Mouse (Mus musculus) Patski (cell line): ENCODE results near the gene Ptprg. TPM values are rescaled to one million over a fixed set of nuclear protein-coding genes. Genes with fewer than 3 reads are reported as not detected.

Experiments used
- ATAC-seq: fragments of 100-300 bp; one replicate; pipeline ENCODE4 v1.8.0; 2021
- CTCF ChIA-PET: fragments of 350-600 bp; sonication (Branson Sonifier 250); formaldehyde crosslinking; loops from one replicate; lab custom pipeline; 2022; ENCODE audit warnings: inconsistent platforms; lab: Charles Lee
- POLR2A ChIA-PET: fragments of 350-600 bp; sonication (Branson Sonifier 250); formaldehyde crosslinking; loops from one replicate; lab custom pipeline; 2022; ENCODE audit warnings: antibody characterized with exemption, inconsistent platforms; lab: Charles Lee
- DNase-seq: peaks from one replicate; pipeline ENCODE4 v3.0.0-alpha.2; 2011; ENCODE audit warnings: low read depth, low spot score
- H3K27me3 ChIP-seq: fragments of 371-371 bp; one replicate; pipeline ENCODE4 v1.5.1; 2021
- CTCF ChIP-seq: fragments of 100-300 bp; IDR thresholded peaks from one replicate; pipeline ENCODE4 v1.5.1; 2021
- in situ Hi-C: fragments of 300-500 bp; cut with MboI; formaldehyde crosslinking; loops from 3 replicates; pipeline ENCODE4 v1.11.1; 2018; ENCODE audit warnings: low pct_unique_long_range_greater_than_20kb, mixed read lengths
- polyA plus RNA-seq: library from polyadenylated mRNA; unstranded; gene quantifications from one replicate; pipeline ENCODE4 v1.2.3, GENCODE M21; 2021

Gene Ptprg
- polyA plus RNA-seq, 1 experiment from 2014 or later: 40.1 TPM

DNA sequence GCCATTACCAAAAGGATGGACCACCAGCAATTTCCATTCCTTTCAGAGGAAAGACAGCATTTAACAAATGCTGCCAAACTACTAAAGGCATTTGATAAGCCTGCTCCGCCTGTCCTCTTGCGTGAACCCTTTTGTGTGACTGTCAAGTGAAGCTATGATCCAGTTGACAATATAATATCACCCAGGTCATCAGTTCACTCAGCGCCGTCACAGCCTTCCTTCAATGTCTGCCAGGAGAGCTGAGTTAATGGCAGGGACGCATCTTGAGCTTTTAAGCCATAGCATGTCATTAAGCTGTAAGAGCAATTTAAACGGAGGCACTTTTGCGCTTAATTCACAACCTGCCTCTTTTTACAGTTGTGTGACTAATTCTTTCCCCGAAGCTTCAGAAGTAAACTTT is 565.9 kb downstream of the Ptprg start:
- in situ Hi-C loops: no loop called here
- POLR2A ChIA-PET: interaction anchor here (0.7 kb wide), 1 partner anchor 496 kb away, joined by 3 read pairs; no protein-coding TSS in a partner anchor
- ATAC-seq (no peak), DNase-seq (no peak)
- no peaks in the 10 kb centered on the region for H3K27me3 ChIP-seq
- CTCF ChIA-PET: interaction anchor here (0.9 kb wide), 1 partner anchor 15 kb away, joined by 3 read pairs; no protein-coding TSS in a partner anchor
- no peak for TF ChIP-seq CTCF

DNA sequence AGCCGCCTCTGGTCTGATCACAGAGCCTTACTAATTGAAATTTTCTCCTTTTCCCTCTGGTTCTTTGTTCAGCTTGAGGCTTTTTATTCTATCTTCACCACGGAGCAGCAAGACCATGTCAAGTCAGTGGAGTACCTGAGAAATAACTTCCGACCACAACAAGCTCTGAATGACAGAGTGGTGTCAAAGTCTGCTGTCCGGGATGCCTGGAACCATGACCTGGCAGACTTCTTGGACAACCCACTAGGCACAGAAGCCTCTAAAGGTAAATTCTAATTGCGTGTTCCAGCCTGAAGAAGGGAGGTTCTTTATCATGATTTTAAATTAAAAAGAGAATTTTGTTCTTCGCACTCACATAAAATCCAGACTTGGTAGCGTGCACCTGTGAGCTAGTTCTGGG is 568.6 kb downstream of the Ptprg start:
- DNase-seq (no peak), ATAC-seq (no peak)
- in situ Hi-C loops: no loop called here
- H3K27me3 ChIP-seq: no peaks in the 10 kb centered on the region
- ChIA-PET CTCF (no interaction called here), POLR2A (no interaction called here)
- no peak for TF ChIP-seq CTCF

DNA sequence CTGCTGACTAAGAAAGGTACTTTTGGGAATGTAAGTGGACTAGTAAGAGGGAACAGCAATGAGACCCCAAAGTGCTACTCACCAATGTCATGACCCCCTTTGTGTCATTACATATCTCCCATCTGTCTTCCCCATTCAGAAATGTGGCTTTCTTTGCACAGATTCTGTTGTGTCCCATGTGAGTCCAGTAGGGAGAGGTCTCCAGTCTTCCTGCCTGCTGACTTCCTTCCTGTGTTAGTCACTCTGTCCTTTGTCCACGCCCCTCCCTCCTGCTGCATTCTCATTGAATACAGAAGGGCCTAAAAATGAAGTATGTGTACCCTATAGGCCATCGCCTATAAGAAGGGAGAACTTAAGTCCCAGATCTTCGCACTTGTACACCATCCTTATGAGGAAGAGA is 571.4 kb downstream of the Ptprg start:
- TF ChIP-seq CTCF: no peak
- no peaks in the 10 kb centered on the region for H3K27me3 ChIP-seq
- ChIA-PET CTCF (no interaction called here), POLR2A (no interaction called here)
- in situ Hi-C loops: loop anchor here (25.0 kb wide), 2 partner anchors 762 to 1337 kb away; partner anchors contain the start of gene Gm3839
- ATAC-seq (no peak), DNase-seq (no peak)

DNA sequence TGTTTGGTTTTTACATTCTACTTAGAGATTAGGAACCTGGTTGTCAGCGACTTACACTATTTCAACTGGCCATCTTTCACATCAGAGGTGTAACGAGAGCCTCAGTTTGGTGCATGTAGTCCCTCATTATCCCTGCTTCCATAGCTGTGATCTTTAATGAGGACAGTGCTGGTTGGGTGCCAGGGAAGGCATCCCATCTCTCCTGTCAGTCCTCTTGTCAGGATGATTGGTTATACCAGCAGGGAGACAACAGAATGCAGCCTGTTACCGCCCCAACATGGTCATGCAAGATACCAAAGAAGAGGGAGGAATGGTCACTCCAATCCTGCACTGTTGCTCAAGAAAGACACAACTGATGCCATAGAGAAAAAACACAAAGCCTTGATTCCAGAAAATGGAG is 574.6 kb downstream of the Ptprg start:
- H3K27me3 ChIP-seq: no peaks in the 10 kb centered on the region
- DNase-seq (no peak), ATAC-seq (no peak)
- CTCF ChIA-PET: no interaction called here
- TF ChIP-seq CTCF: no peak
- in situ Hi-C loops: loop anchor here (25.0 kb wide), 2 partner anchors 766 to 1341 kb away; partner anchors contain the start of gene Gm3839
- POLR2A ChIA-PET: no interaction called here

DNA sequence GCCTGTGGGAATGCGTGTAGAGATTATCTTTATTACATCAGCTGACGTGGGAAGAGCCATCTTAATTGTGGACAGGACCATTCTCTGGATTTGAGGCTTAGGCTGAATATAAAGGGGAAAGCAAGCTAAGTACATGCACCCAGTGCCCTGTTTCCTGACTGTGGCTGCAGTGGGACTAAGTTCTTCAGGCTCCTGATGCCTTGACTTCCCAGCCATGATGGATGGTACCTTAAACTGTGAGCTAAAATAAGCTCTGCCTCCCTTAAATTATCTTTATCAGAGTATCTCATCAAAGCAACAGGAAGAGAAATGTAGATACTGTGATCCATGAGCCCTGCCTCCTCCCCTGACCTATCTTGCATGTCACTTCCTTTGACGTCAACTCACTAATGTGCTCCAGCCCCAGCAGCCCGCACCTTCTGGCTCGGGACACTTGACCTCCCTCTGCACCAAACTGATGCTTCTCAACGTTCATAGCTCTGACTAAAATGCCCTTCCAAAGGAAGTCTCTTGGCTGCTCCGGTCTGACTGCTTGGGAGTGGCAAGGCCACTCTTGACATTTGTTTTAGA is 578.8 kb downstream of the Ptprg start:
- CTCF ChIA-PET: no interaction called here
- no peak for DNase-seq
- in situ Hi-C loops: loop anchor here (25.0 kb wide), 2 partner anchors 770 to 1345 kb away; partner anchors contain the start of gene Gm3839

DNA sequence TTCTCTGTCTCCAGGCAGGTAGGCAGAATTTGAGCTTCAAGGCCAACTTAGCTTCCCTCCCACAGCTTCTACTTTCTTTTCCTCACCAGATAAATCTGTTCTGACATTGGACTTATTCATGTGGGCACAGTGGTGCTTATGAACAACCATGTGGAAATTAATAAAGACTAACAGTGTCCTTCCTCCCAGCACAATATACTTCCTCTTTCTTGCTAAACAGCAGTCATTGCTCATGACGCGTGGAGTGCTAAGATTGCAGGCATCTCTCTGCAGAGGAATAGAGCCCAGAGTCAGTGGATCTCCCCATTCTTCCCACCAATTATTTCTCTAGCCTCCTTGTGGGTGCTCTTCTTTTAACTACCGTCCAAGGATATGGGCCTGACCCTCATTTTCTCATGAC is 579.8 kb downstream of the Ptprg start:
- DNase-seq (no peak), ATAC-seq (no peak)
- CTCF ChIA-PET: no interaction called here
- no peak for TF ChIP-seq CTCF
- no peaks in the 10 kb centered on the region for H3K27me3 ChIP-seq
- in situ Hi-C loops: loop anchor here (25.0 kb wide), 2 partner anchors 771 to 1346 kb away; partner anchors contain the start of gene Gm3839
- POLR2A ChIA-PET: no interaction called here

More for the DNA sequence above, 578.8 kb downstream of the Ptprg start:
- POLR2A ChIA-PET: interaction anchor here (0.6 kb wide), 1 partner anchor 316 kb away, joined by 3 read pairs; no protein-coding TSS in a partner anchor
- no peaks in the 10 kb centered on the region for H3K27me3 ChIP-seq
- no peak for TF ChIP-seq CTCF
- ATAC-seq: no peak

DNA sequence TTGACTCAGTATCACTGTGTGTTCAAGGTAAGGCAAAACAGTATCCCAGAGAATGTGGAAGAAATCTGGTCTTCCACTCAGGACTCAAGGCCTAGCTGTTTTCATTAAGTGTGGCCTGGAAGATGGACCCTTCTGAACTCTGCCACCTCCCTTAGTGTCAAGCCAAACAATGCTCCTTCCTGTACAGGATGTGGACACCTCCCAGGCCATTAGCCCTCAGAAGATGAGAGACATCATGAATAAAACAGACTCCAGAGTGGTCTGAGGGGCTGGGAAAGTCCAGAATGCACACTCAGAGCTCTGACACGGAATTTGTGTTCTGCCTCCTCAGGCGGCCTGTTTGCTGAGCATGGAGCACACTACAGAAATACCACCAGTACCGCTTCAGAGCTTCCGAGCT is 581.2 kb downstream of the Ptprg start:
- in situ Hi-C loops: loop anchor here (25.0 kb wide), 2 partner anchors 772 to 1347 kb away; partner anchors contain the start of gene Gm3839
- ATAC-seq (no peak), DNase-seq (no peak)
- no peaks in the 10 kb centered on the region for H3K27me3 ChIP-seq
- no peak for TF ChIP-seq CTCF
- ChIA-PET CTCF (interaction anchor here (0.9 kb wide), 1 partner anchor 12 kb away, joined by 3 read pairs; no protein-coding TSS in a partner anchor), POLR2A (no interaction called here)

DNA sequence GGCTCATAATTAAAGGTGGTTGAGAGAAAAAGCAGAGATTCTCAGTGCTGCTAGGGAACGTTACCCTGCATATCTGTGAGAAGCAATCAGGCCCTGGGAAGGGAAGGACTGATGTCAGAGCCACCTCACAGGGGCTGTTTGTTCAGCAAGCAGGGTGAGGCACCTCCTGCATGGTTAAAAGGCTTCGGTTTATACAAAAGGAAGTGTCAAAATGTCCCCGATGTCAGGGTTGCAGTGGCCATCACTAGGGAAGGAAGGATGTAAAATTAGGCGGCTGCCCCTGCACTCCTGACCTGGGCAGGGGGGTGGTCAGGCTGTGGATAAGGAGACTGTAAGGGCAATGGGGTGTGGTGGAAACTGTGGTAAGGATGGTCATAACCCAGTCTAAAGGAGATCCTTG is 583.2 kb downstream of the Ptprg start:
- no peaks in the 10 kb centered on the region for H3K27me3 ChIP-seq
- CTCF ChIA-PET: no interaction called here
- POLR2A ChIA-PET: no interaction called here
- ATAC-seq (no peak), DNase-seq (no peak)
- no peak for TF ChIP-seq CTCF
- in situ Hi-C loops: loop anchor here (5.0 to 25.0 kb wide), 3 partner anchors 579 to 1349 kb away; partner anchors contain the start of gene Gm3839

DNA sequence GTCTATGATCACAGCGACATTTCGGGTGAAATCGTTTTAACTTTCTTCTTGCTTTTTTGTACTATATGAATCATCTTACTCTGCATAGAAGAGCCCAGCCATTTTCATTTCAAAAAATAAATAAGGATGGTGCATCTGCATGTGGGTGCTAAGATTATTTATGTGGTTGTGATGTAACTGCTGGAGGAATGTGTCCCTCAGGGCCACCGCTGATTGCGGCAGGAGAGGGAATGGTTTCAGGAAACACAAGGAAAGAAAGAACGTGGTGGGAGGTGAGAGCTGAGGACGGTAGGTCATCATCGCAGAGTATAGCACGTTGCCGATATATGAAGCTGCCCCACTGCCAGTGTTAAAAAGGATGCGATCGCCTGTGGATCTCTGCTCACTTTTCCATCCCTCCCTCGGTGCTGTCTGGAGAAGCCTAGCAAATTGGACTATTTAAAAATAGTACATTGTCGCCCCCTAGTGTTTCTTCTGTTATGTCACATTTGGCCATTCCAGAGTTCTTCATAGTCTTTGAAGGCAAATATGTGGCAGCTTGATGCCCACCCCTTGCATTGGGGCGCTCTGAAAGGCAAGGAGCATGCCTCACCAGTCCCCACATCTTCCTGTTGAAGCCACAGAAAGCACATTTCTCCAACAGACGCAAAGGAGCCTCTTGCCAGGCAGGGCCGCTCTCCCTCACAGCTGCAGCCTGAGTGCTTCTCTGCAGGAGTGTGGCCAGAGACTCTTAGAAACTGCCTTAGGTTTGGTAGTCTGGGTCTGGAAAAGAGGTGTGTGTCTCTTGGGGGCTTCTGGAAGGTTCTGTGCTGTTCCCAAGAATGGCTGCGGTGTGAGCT is 586.5 kb downstream of the Ptprg start:
- in situ Hi-C loops: loop anchor here (5.0 to 25.0 kb wide), 3 partner anchors 583 to 1353 kb away; partner anchors contain the start of gene Gm3839
- CTCF ChIA-PET: interaction anchor here (0.6 to 1.0 kb wide), 3 partner anchors 11 to 1130 kb away, joined by 3 read pairs; no protein-coding TSS in a partner anchor
- ATAC-seq: peak; percentile 66

DNA sequence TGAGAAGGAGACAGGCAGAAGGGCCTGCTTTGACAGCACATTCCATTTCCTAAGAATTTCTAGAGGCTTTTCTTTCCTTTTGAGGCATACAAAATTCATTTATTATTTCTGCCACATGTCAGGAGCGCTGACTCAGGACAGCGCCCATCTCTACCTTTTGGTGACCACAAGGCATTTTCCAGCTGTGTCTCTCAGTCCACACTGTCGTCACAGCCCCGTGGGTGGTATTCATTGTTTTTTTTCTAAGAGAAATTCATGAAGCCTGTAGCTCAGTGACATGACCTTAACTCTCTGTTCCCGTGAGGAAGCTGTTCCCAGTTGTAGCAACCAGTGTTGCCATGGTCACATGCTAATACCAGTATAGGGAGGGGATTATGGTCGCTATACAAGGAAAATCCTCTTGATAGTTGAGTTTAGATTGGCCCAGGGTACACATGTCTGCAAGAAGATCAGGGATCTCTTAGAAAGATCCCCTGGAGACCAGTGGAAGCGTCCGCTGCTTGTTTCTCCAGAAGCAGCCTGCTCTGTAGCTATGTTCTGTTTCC is 590.7 kb downstream of the Ptprg start:
- no peaks in the 10 kb centered on the region for H3K27me3 ChIP-seq
- POLR2A ChIA-PET: no interaction called here
- no peak for TF ChIP-seq CTCF
- DNase-seq (no peak), ATAC-seq (no peak)
- CTCF ChIA-PET: no interaction called here
- in situ Hi-C loops: loop anchor here (25.0 kb wide), 2 partner anchors 782 to 1357 kb away; partner anchors contain the start of gene Gm3839

More for the DNA sequence above, 586.5 kb downstream of the Ptprg start:
- POLR2A ChIA-PET: no interaction called here
- peak; percentile 25 for DNase-seq
- H3K27me3 ChIP-seq: no peaks in the 10 kb centered on the region
- TF ChIP-seq CTCF: peak; percentile 70
